16 mouse cellular contexts compared by ENCODE assay signal in the genomic region with DNA sequence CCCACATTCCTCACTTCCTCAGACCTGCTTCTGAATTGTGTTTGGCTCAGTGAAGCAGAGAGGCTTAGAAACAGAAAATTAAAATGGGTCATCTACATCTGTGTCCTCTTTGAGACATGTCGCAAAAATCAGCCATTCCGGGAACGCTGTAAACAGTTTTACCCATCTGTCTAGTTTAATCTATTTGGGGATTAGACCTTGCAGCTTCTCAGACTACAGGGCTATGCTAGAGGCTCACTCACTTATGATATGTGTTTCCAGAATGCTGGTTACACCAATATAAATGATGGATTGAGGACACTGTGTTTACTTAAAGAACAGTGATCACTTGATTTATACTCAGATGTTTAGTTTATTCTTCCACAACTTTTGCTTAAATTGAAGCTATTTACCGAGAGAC.
"Had no signal": no experiment of that assay in that cellular context is flagged by ENCODE, and none has a peak within 500 bp of the region (broad histone marks: within the 10 kb centered on the region; RNA-seq: fewer than 3 reads in every experiment).

No protein-coding gene starts in this region.

- DNase-seq: kidney, adult 9 months; kidney, postnatal 10 days; kidney, postnatal 4 days; left cerebral cortex, postnatal 4 days; lung, adult 18-20 months; lung, postnatal 10 days; lung, postnatal 4 days; midbrain, embryonic 14.5 days; right cerebral cortex, adult 18-20 months; thymus, postnatal 4 days had no signal

- H3K9me3 ChIP-seq: limb, embryonic 13.5 days; midbrain, embryonic 10.5 days; neural tube, embryonic 15.5 days had no signal

- H3K36me3 ChIP-seq: limb, embryonic 13.5 days; midbrain, embryonic 10.5 days; neural tube, embryonic 15.5 days had no signal

- H3K4me1 ChIP-seq: limb, embryonic 13.5 days; midbrain, embryonic 10.5 days; neural tube, embryonic 15.5 days had no signal

- H3K27ac ChIP-seq: limb, embryonic 13.5 days; liver, embryonic 14.5 days; midbrain, embryonic 10.5 days; neural tube, embryonic 15.5 days had no signal

- H3K4me3 ChIP-seq: limb, embryonic 13.5 days; midbrain, embryonic 10.5 days; myocyte; neural tube, embryonic 15.5 days had no signal

- H3K4me2 ChIP-seq: limb, embryonic 13.5 days; neural tube, embryonic 15.5 days had no signal

- ATAC-seq: inflammation-experienced regulatory T-cells, adult 6 months had no signal

- H3K27me3 ChIP-seq: limb, embryonic 13.5 days; neural tube, embryonic 15.5 days had no signal

- H3K9ac ChIP-seq: limb, embryonic 13.5 days; liver, embryonic 14.5 days; neural tube, embryonic 15.5 days had no signal
